Mouse (Mus musculus): ENCODE measurements around the gene Mrpl14. TPM values are rescaled to one million over a fixed set of nuclear protein-coding genes. Genes with fewer than 3 reads are reported as not detected.

Gene Mrpl14
- polyA plus RNA-seq, 1 experiment from 2014 or later: 108 TPM

- peak; percentile 50 for ATAC-seq
These were observed 32.2 kb downstream of the Mrpl14 start for GRCm38 (mm10) chr17:45718323-45718722.

DNA sequence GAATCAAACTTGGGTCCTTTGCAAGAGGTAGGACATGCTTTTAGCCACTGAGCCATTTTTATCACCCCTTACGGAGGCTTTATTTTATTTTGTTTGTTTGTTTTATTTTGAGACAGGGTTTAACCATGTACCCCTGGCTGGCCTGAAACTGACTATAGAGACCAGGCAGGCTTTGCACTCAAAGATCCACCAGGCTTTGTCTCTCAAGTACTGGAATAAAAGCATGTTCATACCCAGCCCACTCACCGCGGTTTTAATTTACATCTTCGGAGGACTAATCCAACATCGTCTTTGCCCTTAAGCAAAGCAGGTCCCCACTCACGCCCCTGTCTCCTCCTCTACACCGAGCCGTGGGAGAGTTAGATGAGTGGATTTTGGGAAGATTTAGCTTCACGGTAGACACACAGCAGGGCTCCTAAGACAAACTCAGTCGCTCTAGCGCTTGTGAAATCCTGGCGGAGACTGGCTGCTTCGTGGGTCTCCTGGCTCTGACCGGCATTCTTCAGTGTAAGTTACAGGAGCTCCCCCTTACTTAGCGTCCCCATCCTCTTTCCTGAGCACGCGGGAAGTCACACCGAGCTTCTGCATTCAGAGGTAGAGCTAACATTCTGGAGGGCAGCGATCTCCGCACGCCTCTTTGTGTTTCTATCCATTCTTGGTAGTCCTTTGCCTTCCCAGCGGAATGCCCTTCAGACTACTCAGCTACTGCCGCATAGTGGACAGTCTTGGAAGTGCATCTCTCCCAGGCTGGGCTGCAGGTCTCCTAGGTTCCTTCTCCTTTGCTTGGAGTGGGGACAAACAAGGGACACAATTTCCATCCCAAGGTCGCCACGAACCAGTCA is 37.8 kb downstream of the Mrpl14 start:
- CTCF ChIA-PET: interaction anchor here (0.8 to 1.9 kb wide), 15 partner anchors 11 to 309 kb away, joined by 3 to 8 read pairs (median 4); partner anchors contain the start of gene Tmem63b
- no peak for ATAC-seq
- POLR2A ChIA-PET: interaction anchor here (1.0 kb wide), 1 partner anchor 13 kb away, joined by 3 read pairs; no protein-coding TSS in a partner anchor
- TF ChIP-seq CTCF (IDR thresholded peaks at IDR 0.05): peak; percentile 89
- H3K27me3 ChIP-seq: no peaks in the 10 kb centered on the region
- in situ Hi-C loops (cut with MboI; ENCODE audit: low pct_unique_long_range_greater_than_20kb): loop anchor here (5.0 kb wide), 1 partner anchor 137 kb away; no protein-coding TSS in a partner anchor
- DNase-seq (ENCODE audit: low read depth, low spot score): no peak

More at GRCm38 (mm10) chr17:45718323-45718722, 32.2 kb downstream of the Mrpl14 start:
- peak; percentile 87 for TF ChIP-seq CTCF (IDR thresholded peaks at IDR 0.05)
- POLR2A ChIA-PET: no interaction called here
- CTCF ChIA-PET: interaction anchor here (1.0 to 2.4 kb wide), 9 partner anchors 15 to 137 kb away, joined by 3 to 23 read pairs (median 4); partner anchors contain the start of gene Tmem63b
- no peak for DNase-seq (ENCODE audit: low read depth, low spot score)
- H3K27me3 ChIP-seq: no peaks in the 10 kb centered on the region
- in situ Hi-C loops (cut with MboI; ENCODE audit: low pct_unique_long_range_greater_than_20kb): loop anchor here (5.0 kb wide), 1 partner anchor 46 kb away; no protein-coding TSS in a partner anchor

GRCm38 (mm10) chr17:45724574-45724921 is 38.4 kb downstream of the Mrpl14 start:
- ChIA-PET POLR2A (interaction anchor here (0.6 to 1.0 kb wide), 2 partner anchors 14 to 150 kb away, joined by 3 to 4 read pairs; no protein-coding TSS in a partner anchor), CTCF (interaction anchor here (0.8 to 1.9 kb wide), 15 partner anchors 10 to 315 kb away, joined by 3 to 8 read pairs (median 4); partner anchors contain the start of gene Tmem63b)
- DNase-seq (ENCODE audit: low read depth, low spot score) (no peak), ATAC-seq (no peak)
- in situ Hi-C loops (cut with MboI; ENCODE audit: low pct_unique_long_range_greater_than_20kb): loop anchor here (5.0 kb wide), 1 partner anchor 137 kb away; no protein-coding TSS in a partner anchor
- no peaks in the 10 kb centered on the region for H3K27me3 ChIP-seq
- TF ChIP-seq CTCF (IDR thresholded peaks at IDR 0.05): peak; percentile 4

DNA sequence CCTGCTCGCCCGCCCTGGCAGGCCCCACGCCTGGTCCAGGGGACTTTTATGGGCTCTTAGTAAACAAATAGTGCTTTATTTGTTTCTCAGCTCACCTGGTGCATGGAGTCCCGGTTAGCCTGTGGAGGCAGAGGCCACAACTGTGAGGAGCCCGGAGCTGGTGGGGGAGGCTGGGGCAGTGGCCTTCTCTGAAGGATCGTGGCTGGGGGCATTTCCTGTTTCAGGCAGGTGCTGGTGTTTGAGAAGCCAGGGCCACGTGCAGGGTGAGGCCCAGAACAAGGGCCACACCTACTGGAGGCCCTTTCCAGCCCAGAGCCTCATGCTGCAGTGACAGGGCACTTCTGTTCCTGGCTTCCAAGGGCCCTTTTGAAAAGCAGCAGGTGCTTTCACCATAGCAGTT is 40.1 kb downstream of the Mrpl14 start:
- CTCF ChIA-PET: no interaction called here
- POLR2A ChIA-PET: interaction anchor here (1.2 kb wide), 1 partner anchor 307 kb away, joined by 3 read pairs; no protein-coding TSS in a partner anchor
- in situ Hi-C loops (cut with MboI; ENCODE audit: low pct_unique_long_range_greater_than_20kb): loop anchor here (5.0 kb wide), 1 partner anchor 406 kb away; no protein-coding TSS in a partner anchor
- no peak for TF ChIP-seq CTCF (IDR thresholded peaks at IDR 0.05)
- H3K27me3 ChIP-seq: no peaks in the 10 kb centered on the region
- DNase-seq (ENCODE audit: low read depth, low spot score) (no peak), ATAC-seq (no peak)

DNA sequence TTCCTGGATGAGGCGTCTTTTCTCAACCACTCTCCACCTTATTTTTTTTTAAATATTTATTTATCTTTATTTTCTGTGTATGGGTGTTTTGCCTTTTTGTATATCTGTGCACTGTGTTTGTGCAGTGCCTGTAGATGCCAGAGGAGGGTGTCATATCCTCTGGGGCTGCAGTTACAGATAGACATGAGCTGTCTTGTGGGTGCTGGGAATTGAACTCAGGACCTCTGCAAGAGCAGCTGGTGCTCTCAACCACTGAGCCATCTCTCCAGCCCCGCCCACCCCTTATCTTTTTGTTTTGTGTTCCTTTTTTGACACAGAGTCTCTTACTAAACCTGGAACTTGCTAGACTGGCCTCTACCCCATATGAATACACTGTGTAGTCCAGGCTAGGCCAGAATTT is 41.4 kb downstream of the Mrpl14 start:
- in situ Hi-C loops (cut with MboI; ENCODE audit: low pct_unique_long_range_greater_than_20kb): loop anchor here (5.0 kb wide), 1 partner anchor 405 kb away; no protein-coding TSS in a partner anchor
- no peaks in the 10 kb centered on the region for H3K27me3 ChIP-seq
- CTCF ChIA-PET: no interaction called here
- no peak for ATAC-seq
- POLR2A ChIA-PET: no interaction called here
- DNase-seq (ENCODE audit: low read depth, low spot score): no peak
- TF ChIP-seq CTCF (IDR thresholded peaks at IDR 0.05): no peak

- DNase-seq (ENCODE audit: low read depth, low spot score): no peak
- ChIA-PET POLR2A (interaction anchor here (0.9 kb wide), 1 partner anchor 305 kb away, joined by 4 read pairs; the partner anchor contains the start of gene Vegfa), CTCF (interaction anchor here (1.4 kb wide), 1 partner anchor 51 kb away, joined by 3 read pairs; no protein-coding TSS in a partner anchor)
- no peak for TF ChIP-seq CTCF (IDR thresholded peaks at IDR 0.05)
- in situ Hi-C loops (cut with MboI; ENCODE audit: low pct_unique_long_range_greater_than_20kb): loop anchor here (5.0 kb wide), 1 partner anchor 404 kb away; no protein-coding TSS in a partner anchor
- no peak for ATAC-seq
- no peaks in the 10 kb centered on the region for H3K27me3 ChIP-seq
These were observed 42.0 kb downstream of the Mrpl14 start for GRCm38 (mm10) chr17:45727983-45728723.

DNA sequence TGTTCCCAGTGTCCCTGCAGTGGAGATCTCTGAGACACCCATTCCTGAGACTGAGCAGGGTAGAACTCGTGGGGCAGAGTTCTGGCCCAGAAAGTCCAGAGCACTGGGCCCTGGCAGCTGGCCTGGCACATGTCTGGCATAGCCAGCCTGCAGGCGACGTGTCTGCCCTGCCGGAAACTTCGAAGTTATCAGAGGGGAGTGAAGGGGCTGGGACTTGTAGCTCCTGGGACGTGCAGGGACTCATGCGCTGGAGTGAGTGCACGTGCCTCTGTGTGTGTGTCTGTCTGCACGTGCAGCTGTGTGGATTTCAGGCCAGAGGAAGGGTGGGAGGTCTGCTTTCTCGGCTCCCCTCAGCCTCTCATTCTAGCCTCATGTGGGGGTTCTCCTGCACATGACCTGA is 43.3 kb downstream of the Mrpl14 start:
- H3K27me3 ChIP-seq: no peaks in the 10 kb centered on the region
- DNase-seq (ENCODE audit: low read depth, low spot score) (no peak), ATAC-seq (no peak)
- ChIA-PET CTCF (interaction anchor here (1.4 kb wide), 1 partner anchor 52 kb away, joined by 3 read pairs; no protein-coding TSS in a partner anchor), POLR2A (interaction anchor here (0.8 to 0.9 kb wide), 2 partner anchors 145 to 303 kb away, joined by 3 to 4 read pairs; partner anchors contain the start of gene Vegfa)
- TF ChIP-seq CTCF (IDR thresholded peaks at IDR 0.05): no peak
- in situ Hi-C loops (cut with MboI; ENCODE audit: low pct_unique_long_range_greater_than_20kb): loop anchor here (5.0 kb wide), 1 partner anchor 403 kb away; no protein-coding TSS in a partner anchor

- DNase-seq (ENCODE audit: low read depth, low spot score) (no peak), ATAC-seq (no peak)
- in situ Hi-C loops (cut with MboI; ENCODE audit: low pct_unique_long_range_greater_than_20kb): loop anchor here (5.0 kb wide), 1 partner anchor 302 kb away; the partner anchor contains the start of gene Vegfa
- POLR2A ChIA-PET: interaction anchor here (1.2 to 1.4 kb wide), 2 partner anchors 301 to 307 kb away, joined by 3 to 8 read pairs; partner anchors contain the start of gene Vegfa
- CTCF ChIA-PET: interaction anchor here (0.8 to 1.6 kb wide), 9 partner anchors 10 to 404 kb away, joined by 3 to 12 read pairs (median 5); partner anchors contain the start of gene Vegfa
- no peak for TF ChIP-seq CTCF (IDR thresholded peaks at IDR 0.05)
- no peaks in the 10 kb centered on the region for H3K27me3 ChIP-seq
These were observed 44.6 kb downstream of the Mrpl14 start for GRCm38 (mm10) chr17:45730696-45731095.

DNA sequence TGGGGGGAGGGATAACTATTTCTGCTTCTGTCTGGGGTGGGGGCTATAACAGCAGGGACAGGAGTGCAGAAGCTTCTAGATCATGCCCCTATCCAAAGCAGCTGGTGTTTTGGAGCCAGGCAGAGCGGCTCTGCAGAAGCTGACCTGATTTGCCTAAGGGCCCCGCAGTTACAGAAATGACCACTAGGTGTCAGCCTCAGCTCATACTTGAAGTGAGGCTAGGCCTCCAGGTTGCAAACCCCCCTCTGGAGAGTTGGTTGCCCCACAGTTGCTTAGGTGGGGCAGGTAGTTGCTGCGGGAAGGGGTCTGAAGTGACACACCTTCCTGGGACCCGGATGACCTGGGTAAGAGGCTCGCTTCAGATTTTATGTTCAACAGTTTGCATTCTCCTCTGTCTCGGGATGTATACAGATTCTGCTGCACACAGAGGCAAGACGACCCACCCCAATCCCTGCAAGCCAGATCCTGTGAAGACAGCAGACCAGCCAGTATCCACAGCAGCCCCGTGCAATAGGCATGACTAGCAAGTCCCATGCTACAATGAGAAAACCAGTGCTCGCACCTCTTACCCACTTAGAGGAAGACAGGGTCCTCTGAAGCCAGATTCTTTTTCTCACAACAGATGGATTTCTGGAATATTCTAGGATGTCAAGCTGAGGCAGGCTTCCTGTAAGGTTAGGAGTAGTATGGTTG is 45.2 kb downstream of the Mrpl14 start:
- ChIA-PET CTCF (interaction anchor here (0.8 to 1.6 kb wide), 9 partner anchors 10 to 403 kb away, joined by 3 to 12 read pairs (median 5); partner anchors contain the start of gene Vegfa), POLR2A (interaction anchor here (1.2 to 1.4 kb wide), 2 partner anchors 301 to 306 kb away, joined by 3 to 8 read pairs; partner anchors contain the start of gene Vegfa)
- H3K27me3 ChIP-seq: no peaks in the 10 kb centered on the region
- DNase-seq (ENCODE audit: low read depth, low spot score): no peak
- peak; percentile 96 for TF ChIP-seq CTCF (IDR thresholded peaks at IDR 0.05)
- in situ Hi-C loops (cut with MboI; ENCODE audit: low pct_unique_long_range_greater_than_20kb): loop anchor here (5.0 kb wide), 1 partner anchor 301 kb away; the partner anchor contains the start of gene Vegfa
- no peak for ATAC-seq

Data from Patski (cell line).